Mouse (Mus musculus) ovary, postnatal 36 days (tissue): ENCODE measurements around the gene Fga.

ENCODE experiments used
- DNase-seq: peaks from one replicate; pipeline ENCODE4 v3.0.0; 2022; ENCODE audit warnings: low spot score, mixed read lengths

The Fga gene

GRCm38 (mm10) chr3:83027546-83028251, 1.8 kb downstream of the Fga start:
- no peak for DNase-seq

DNA sequence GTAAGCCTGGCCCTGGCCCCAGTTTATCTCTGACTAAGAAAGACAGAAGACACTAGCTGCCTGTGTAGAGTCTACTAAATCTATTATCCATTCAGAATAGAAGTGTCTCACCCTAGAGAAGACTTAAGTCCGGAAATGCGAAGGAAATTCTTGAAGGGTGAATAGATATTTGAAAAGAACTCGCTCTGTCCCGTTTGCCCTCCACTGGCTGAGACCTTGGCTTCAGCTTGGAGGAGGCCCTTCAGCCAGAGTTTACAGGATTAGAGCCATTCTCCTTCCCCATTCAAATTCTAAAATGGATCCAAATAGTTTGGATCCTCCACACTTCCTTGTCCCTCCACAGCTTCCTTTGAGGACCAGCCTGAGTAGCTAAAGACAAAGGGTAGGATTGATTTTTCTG, 4.5 kb downstream of the Fga start:
- no peak for DNase-seq

GRCm38 (mm10) chr3:83032746-83033308, 7.0 kb downstream of the Fga start:
- DNase-seq = no peak

- no peak for DNase-seq
Measured at GRCm38 (mm10) chr3:83033801-83034200, 7.9 kb downstream of the Fga start.

- DNase-seq = no peak
Measured at GRCm38 (mm10) chr3:83038865-83039264, 13.0 kb downstream of the Fga start.

- no peak for DNase-seq
Measured at GRCm38 (mm10) chr3:83039666-83040065, 13.8 kb downstream of the Fga start.

GRCm38 (mm10) chr3:83042451-83042850, 16.6 kb downstream of the Fga start:
- DNase-seq = no peak

GRCm38 (mm10) chr3:83046649-83047048, 20.8 kb downstream of the Fga start:
- DNase-seq = no peak

DNA sequence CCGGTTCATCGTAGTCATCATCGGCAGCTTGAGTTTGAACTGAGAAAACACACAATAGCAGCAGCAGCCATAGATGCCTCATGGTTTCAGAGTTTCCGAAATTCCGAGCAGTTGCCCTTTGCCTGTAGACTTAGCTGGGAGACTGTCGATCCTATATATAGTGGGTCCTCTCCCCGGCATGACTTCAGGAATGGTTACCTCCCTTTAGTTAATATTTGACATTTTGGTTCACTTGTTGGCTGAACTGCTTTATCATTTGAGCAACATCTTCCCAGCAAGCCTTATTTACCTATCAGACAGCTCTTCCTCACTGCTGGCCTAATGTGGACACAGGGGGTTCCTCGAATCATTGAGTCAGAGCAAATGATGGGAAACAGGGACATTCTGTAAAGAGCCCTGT, 23.8 kb downstream of the Fga start, which contains the start of gene Fgb:
TSS of gene Fgb (minus strand) at position 184 of the 400 bp plus-strand sequence.
- no peak for DNase-seq

- DNase-seq = no peak
Measured at GRCm38 (mm10) chr3:83050661-83051060, 24.8 kb downstream of the Fga start.

DNA sequence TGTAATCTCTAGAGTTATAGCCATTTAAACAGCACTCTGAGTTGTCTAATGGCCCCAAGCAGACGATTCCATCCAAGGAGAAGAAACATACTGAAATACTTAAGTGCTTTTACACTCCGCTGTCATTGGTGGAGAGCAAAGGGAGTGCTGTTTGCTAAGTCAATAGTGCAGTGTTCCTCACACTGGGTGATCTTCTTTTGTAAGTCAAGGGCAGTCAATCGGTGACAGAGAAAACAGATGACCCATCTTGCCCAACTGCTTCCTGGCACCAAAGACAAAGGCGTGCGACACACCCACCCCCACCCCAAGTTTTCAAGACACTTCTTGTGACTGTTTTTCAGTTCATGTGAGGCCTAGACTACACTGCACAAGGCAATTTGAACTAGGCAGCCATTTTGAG, 26.2 kb downstream of the Fga start:
- no peak for DNase-seq

DNA sequence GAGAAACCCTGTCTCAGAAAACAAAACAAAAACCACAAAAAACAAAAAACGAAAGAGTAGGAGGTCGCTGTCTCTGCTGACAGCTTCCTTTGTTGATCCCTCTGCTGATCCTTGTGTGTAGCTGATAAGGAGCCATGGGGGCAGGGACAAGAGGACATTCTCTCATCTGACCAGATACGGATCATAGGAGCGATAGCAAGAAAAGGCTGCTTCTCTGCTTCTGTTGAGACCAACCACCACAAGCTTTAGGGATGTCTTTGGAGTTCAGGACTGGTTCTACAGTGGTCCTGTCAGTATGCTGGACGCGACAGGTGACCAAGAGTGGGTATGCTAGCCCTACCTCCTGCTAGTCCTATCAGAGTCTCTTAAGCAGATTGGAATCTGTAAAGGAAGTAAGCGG, 27.2 kb downstream of the Fga start:
- DNase-seq = no peak

GRCm38 (mm10) chr3:83053758-83054157, 27.9 kb downstream of the Fga start:
- DNase-seq = no peak

- no peak for DNase-seq
Measured at GRCm38 (mm10) chr3:83054759-83055158, 28.9 kb downstream of the Fga start.

- DNase-seq = peak; percentile 99
Measured at GRCm38 (mm10) chr3:83055281-83056038, 29.6 kb downstream of the Fga start, which contains the start of gene Plrg1. TSS of gene Plrg1 (plus strand) at chr3:83055522.

DNA sequence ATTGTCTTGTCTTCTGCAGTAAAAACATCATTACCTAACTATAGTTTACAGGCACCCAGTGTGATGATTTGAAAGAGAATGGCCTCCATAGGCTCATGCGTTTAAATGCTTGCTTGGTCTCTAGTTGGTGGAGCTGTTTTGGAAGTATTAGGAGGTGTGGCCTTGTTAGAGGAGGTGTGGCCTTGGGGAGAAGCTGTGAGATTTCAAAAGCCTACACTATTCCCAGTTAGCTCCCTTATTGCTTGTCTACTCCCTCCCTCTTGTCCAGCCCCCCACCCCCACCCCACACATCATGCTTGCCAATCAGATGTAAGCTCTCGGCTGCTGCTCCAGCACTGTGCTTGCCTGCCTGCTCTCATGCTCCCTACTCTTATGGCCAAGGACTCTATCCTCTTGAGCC, 31.2 kb downstream of the Fga start:
- no peak for DNase-seq

GRCm38 (mm10) chr3:83067920-83068319, 42.0 kb downstream of the Fga start:
- no peak for DNase-seq

- no peak for DNase-seq
Measured at GRCm38 (mm10) chr3:83068869-83069268, 43.0 kb downstream of the Fga start.

- no peak for DNase-seq
Measured at GRCm38 (mm10) chr3:83070231-83070630, 44.4 kb downstream of the Fga start.

DNA sequence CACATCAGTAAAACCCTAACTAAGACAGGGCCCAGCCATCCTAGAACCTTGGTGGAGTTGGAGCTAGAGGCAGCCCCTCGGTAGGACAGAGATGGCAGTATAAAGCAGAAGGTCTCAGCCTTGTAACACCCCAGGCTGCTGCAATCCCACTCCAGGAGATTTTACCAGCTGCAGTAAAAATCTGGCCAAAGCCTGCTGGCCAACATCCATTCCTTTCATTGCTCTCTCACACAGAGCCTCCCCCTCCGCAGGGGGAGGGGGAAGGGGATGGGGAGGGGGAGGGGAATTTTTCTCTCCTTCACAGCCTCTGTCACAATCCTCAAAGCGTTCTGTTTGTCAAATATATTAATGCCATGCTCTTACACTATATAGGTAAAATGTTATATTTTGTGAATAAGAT, 50.7 kb downstream of the Fga start:
- DNase-seq = no peak

- DNase-seq = peak; percentile 26
Measured at GRCm38 (mm10) chr3:83080567-83081055, 54.7 kb downstream of the Fga start.
